Mouse (Mus musculus) midbrain, embryonic 14.5 days (tissue): Measurements from ENCODE around the gene Zscan4f. TPM values are rescaled to one million over a fixed set of nuclear protein-coding genes. Genes with fewer than 3 reads are reported as not detected.
"Not testable (repeated sequence)": the region's sequence is repeated elsewhere in the genome, so short reads cannot be mapped to it uniquely, and the experiment has no call there.

Source experiments
- ATAC-seq: fragments of 200-750 bp; cut with Nextera tagmentation; 2 replicates; pipeline ENCODE4 v1.8.0; 2017; ENCODE audit warnings: moderate number of reproducible peaks, moderate library complexity; ENCODE audit not compliant: low FRiP score, low TSS enrichment
- DNase-seq: peaks from one replicate; pipeline ENCODE4 v3.0.0-alpha.2; 2015
- H3K27ac ChIP-seq: fragments of 300-500 bp; sonication (generic); replicated peaks from 2 replicates; pipeline ENCODE4 v1.5.1; 2014; ENCODE audit warnings: mild to moderate bottlenecking, low read depth, low read length, moderate library complexity
- H3K27me3 ChIP-seq: fragments of 300-500 bp; sonication (generic); 2 replicates; pipeline ENCODE4 v1.6.1; 2014; ENCODE audit warnings: low read length, control low read depth, mixed read lengths; ENCODE audit not compliant: control insufficient read depth, insufficient read depth
- H3K36me3 ChIP-seq: fragments of 300-500 bp; sonication (generic); 2 replicates; pipeline ENCODE4 v1.6.1; 2014; ENCODE audit warnings: low read length, control low read depth; ENCODE audit not compliant: control insufficient read depth, insufficient read depth
- H3K4me1 ChIP-seq: fragments of 300-500 bp; sonication (generic); 2 replicates; pipeline ENCODE4 v1.6.1; 2014; ENCODE audit warnings: mild to moderate bottlenecking, antibody characterized with exemption, low read length, control low read depth; ENCODE audit not compliant: control insufficient read depth, insufficient read depth
- H3K4me2 ChIP-seq: fragments of 300-500 bp; sonication (generic); 2 replicates; pipeline ENCODE4 v1.6.1; 2014; ENCODE audit warnings: mild to moderate bottlenecking, low read length, moderate library complexity
- H3K4me3 ChIP-seq: fragments of 300-500 bp; sonication (generic); replicated peaks from 2 replicates; pipeline ENCODE4 v1.5.1; 2014; ENCODE audit warnings: low read depth, low read length
- H3K9ac ChIP-seq: fragments of 300-500 bp; sonication (generic); replicated peaks from 2 replicates; pipeline ENCODE4 v1.6.1; 2014; ENCODE audit warnings: mild to moderate bottlenecking, low read length, moderate library complexity
- H3K9me3 ChIP-seq: fragments of 300-500 bp; sonication (generic); 2 replicates; pipeline ENCODE4 v1.6.1; 2016; ENCODE audit warnings: low read length, control low read depth, mixed read lengths; ENCODE audit not compliant: control insufficient read depth
- WGBS: fragments of 180-500 bp; shearing (Covaris S2); extraction: QIAGEN DNeasy Blood & Tissue Kit; methylation state at CpG from one replicate; pipeline ENCODE4 v1.1.7; 2014; 5-methylcytosine and 5-hydroxymethylcytosine counted together
- microRNA-seq: library from miRNA; unstranded; fragments of <30 nt; microRNA quantifications from one replicate; pipeline ENCODE4, GENCODE M21; 2016
- polyA plus RNA-seq: library from polyadenylated mRNA; unstranded; fragments of >200 nt; fragmentation: Nextera tagmentation; extraction: Ambion mirVana; gene quantifications from 2 replicates; pipeline ENCODE4 v1.2.1, GENCODE M21; 2014

The Zscan4f gene
- polyA plus RNA-seq, result not detected in 2 replicates

DNA sequence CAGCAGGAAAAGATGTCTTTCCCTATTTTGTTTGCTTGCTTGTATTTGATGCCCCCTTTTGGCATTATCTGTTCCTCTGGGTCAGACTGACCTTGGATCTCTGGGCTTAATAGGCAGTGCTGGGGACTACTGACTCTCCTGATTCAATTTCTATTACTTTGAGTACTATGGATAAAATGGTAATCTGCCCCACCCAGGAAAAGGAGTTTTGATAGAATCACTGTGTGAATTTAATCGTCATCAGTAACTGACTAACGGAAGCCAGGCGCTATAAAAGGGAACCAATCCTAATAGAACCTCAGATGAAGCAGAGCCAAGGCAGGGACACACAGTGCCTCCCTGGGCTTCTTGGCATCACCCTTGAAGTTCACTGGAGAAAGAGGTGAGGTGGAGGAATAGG, at the start of gene Zscan4f:
Zscan4f (plus strand) TSS at position 301 of the 400 bp plus-strand sequence.
- not testable (repeated sequence) for H3K4me3 ChIP-seq, H3K4me1 ChIP-seq, ATAC-seq, H3K9ac ChIP-seq, H3K27ac ChIP-seq, H3K36me3 ChIP-seq, DNase-seq, H3K4me2 ChIP-seq, H3K9me3 ChIP-seq, H3K27me3 ChIP-seq
- WGBS, result 99% methylated on average over 3 of the region's 3 CpGs

DNA sequence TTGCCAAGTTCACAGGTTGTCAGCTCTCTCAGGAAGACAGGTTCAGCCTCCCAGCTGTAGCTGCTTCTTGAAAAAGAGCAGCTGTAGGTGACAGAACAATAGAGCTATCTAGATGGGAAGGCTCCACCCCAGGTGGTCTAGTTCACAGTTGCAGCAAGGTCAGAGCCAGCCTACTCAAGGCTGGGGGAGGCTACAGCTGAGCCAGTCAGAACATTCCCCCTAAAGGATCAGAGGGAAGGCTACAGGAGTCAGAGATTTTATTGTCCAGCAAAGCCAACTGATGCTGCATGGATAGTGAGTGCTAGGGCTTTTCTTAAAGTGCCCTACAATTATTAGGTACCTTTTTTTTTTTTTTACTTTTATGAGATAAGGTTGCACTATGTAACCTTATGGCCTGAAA, 13.1 kb upstream of the Zscan4f start:
- not testable (repeated sequence) for DNase-seq, H3K27ac ChIP-seq, H3K36me3 ChIP-seq, ATAC-seq, H3K27me3 ChIP-seq, H3K4me3 ChIP-seq, H3K4me2 ChIP-seq, H3K9me3 ChIP-seq, H3K4me1 ChIP-seq, H3K9ac ChIP-seq

Small RNA genes within 50 kb of the gene (microRNA-seq; reads per million reads assigned to microRNA genes)
- not detected for gene Gm23087

Other genes starting within 250 kb of the Zscan4f start
- gene Zscan4d, start 231.8 kb upstream of the Zscan4f start, polyA plus RNA-seq, result not detected in 2 replicates
- not detected in 2 replicates for gene Zscan4e, start 87.2 kb upstream of the Zscan4f start, polyA plus RNA-seq
- gene Zscan4-ps2, start 116.4 kb downstream of the Zscan4f start, polyA plus RNA-seq, result not detected in 2 replicates
- not detected in 2 replicates for gene Zscan4-ps3, start 211.4 kb downstream of the Zscan4f start, polyA plus RNA-seq